Mouse (Mus musculus) midbrain, embryonic 12.5 days (tissue): ENCODE measurements around the gene Grin2a. TPM values are rescaled to one million over a fixed set of nuclear protein-coding genes. Genes with fewer than 3 reads are reported as not detected.
A peak's percentile ranks its signal among the peaks of the same experiment; 100 is the strongest.

Experiments used
- ATAC-seq: fragments of 200-750 bp; cut with Nextera tagmentation; 2 replicates; pipeline ENCODE4 v1.8.0; 2017; ENCODE audit warnings: low read depth, moderate TSS enrichment, moderate library complexity; ENCODE audit not compliant: low FRiP score
- H3K27ac ChIP-seq: fragments of 300-500 bp; sonication (generic); replicated peaks from 2 replicates; pipeline ENCODE4 v1.5.1; 2016; ENCODE audit warnings: mild to moderate bottlenecking
- H3K27me3 ChIP-seq: fragments of 300-500 bp; sonication (generic); 2 replicates; pipeline ENCODE4 v1.6.1; 2016; ENCODE audit warnings: mild to moderate bottlenecking
- H3K36me3 ChIP-seq: fragments of 300-500 bp; sonication (generic); 2 replicates; pipeline ENCODE4 v1.6.1; 2016
- H3K4me1 ChIP-seq: fragments of 300-500 bp; sonication (generic); 2 replicates; pipeline ENCODE4 v1.6.1; 2016
- H3K4me2 ChIP-seq: fragments of 300-500 bp; sonication (generic); replicated peaks from 2 replicates; pipeline ENCODE4 v1.6.1; 2016; ENCODE audit warnings: mild to moderate bottlenecking, moderate library complexity
- H3K4me3 ChIP-seq: fragments of 300-500 bp; sonication (generic); 2 replicates; pipeline ENCODE4 v1.5.1; 2016; ENCODE audit warnings: mild to moderate bottlenecking
- H3K9ac ChIP-seq: fragments of 300-500 bp; sonication (generic); replicated peaks from 2 replicates; pipeline ENCODE4 v1.6.1; 2016; ENCODE audit warnings: mild to moderate bottlenecking, moderate library complexity
- H3K9me3 ChIP-seq: fragments of 300-500 bp; sonication (generic); 2 replicates; pipeline ENCODE4 v1.6.1; 2016; ENCODE audit warnings: mild to moderate bottlenecking
- WGBS: fragments of 180-500 bp; shearing (Covaris S2); methylation state at CpG from one replicate; pipeline ENCODE4 v1.1.7; 2016; 5-methylcytosine and 5-hydroxymethylcytosine counted together
- polyA plus RNA-seq: library from polyadenylated mRNA; unstranded; fragments of >200 nt; fragmentation: Nextera tagmentation; extraction: Ambion mirVana; gene quantifications from 2 replicates; pipeline ENCODE4 v1.2.1, GENCODE M21; 2016

The Grin2a gene
- polyA plus RNA-seq, 1 experiment from 2014 or later, result 2.8 TPM

GRCm38 (mm10) chr16:9995814-9996210, 452 bp upstream of the Grin2a start:
- Histone ChIP-seq H3K4me3 (peak overlapping the region; percentile 44), H3K27ac (no peak overlapping the region), H3K4me2 (peak overlapping the region; percentile 88), H3K27me3 (peaks cover 62% of the 10 kb centered on the region), H3K36me3 (no peaks in the 10 kb centered on the region), H3K9ac (no peak overlapping the region; the same call in 1 of the 2 replicates), H3K4me1 (peaks cover 33% of the 10 kb centered on the region), H3K9me3 (no peaks in the 10 kb centered on the region)
- ATAC-seq, result no peak
- 22% methylated on average over 13 of the region's 13 CpGs for WGBS

- Histone ChIP-seq H3K9ac (peak overlapping the region; percentile 55), H3K4me1 (peaks cover 33% of the 10 kb centered on the region), H3K27ac (no peak overlapping the region)
Observed at GRCm38 (mm10) chr16:9994041-9994950, 1.1 kb downstream of the Grin2a start.

GRCm38 (mm10) chr16:9993255-9994040, 1.9 kb downstream of the Grin2a start:
- Histone ChIP-seq H3K9me3 (no peaks in the 10 kb centered on the region), H3K27me3 (peaks cover 69% of the 10 kb centered on the region), H3K4me2 (peak overlapping the region; percentile 88), H3K9ac (peak overlapping the region; percentile 55), H3K27ac (no peak overlapping the region), H3K4me1 (peaks cover 33% of the 10 kb centered on the region), H3K36me3 (no peaks in the 10 kb centered on the region), H3K4me3 (peak overlapping the region; percentile 44)
- peak; percentile 53 for ATAC-seq
- WGBS, result 2% methylated on average over 39 of the region's 39 CpGs

More at GRCm38 (mm10) chr16:9994041-9994950, 1.1 kb downstream of the Grin2a start:
- peak; percentile 56 for ATAC-seq
- no peaks in the 10 kb centered on the region for H3K9me3 ChIP-seq
- peak overlapping the region; percentile 88 for H3K4me2 ChIP-seq
- WGBS, result under 1% methylated on average over 39 of the region's 51 CpGs
- H3K4me3 ChIP-seq, result peak overlapping the region; percentile 44
- H3K36me3 ChIP-seq, result no peaks in the 10 kb centered on the region
- peaks cover 69% of the 10 kb centered on the region for H3K27me3 ChIP-seq

- H3K9ac ChIP-seq, result no peak overlapping the region
- H3K4me3 ChIP-seq, result peak overlapping the region; percentile 44
- under 1% methylated on average over 16 of the region's 17 CpGs for WGBS
- peaks cover 33% of the 10 kb centered on the region for H3K4me1 ChIP-seq
- no peaks in the 10 kb centered on the region for H3K36me3 ChIP-seq
- peak overlapping the region; percentile 88 for H3K4me2 ChIP-seq
- H3K9me3 ChIP-seq, result no peaks in the 10 kb centered on the region
- H3K27ac ChIP-seq, result no peak overlapping the region
- H3K27me3 ChIP-seq, result peaks cover 69% of the 10 kb centered on the region
- ATAC-seq, result 0 out of 2 replicates have a peak, but pooled peaks have one; percentile 16
Observed at GRCm38 (mm10) chr16:9992773-9993221, 2.6 kb downstream of the Grin2a start.

- peaks cover 33% of the 10 kb centered on the region for H3K4me1 ChIP-seq
- H3K36me3 ChIP-seq, result no peaks in the 10 kb centered on the region
- H3K4me3 ChIP-seq, result peak overlapping the region; percentile 44
- WGBS, result 14% methylated on average over 34 of the region's 34 CpGs
- peak overlapping the region; percentile 88 for H3K4me2 ChIP-seq
- no peak overlapping the region for H3K9ac ChIP-seq
- H3K27me3 ChIP-seq, result peaks cover 69% of the 10 kb centered on the region
- H3K9me3 ChIP-seq, result no peaks in the 10 kb centered on the region
- no peak overlapping the region for H3K27ac ChIP-seq
- ATAC-seq, result no peak
Observed at GRCm38 (mm10) chr16:9992076-9992772, 3.1 kb downstream of the Grin2a start.

- no peak for ATAC-seq
- Histone ChIP-seq H3K4me2 (no peak overlapping the region), H3K27me3 (peaks cover 2% of the 10 kb centered on the region; the same call in 1 of the 2 replicates), H3K4me3 (no peak overlapping the region), H3K36me3 (no peaks in the 10 kb centered on the region), H3K4me1 (no peaks in the 10 kb centered on the region), H3K9ac (no peak overlapping the region), H3K27ac (no peak overlapping the region), H3K9me3 (no peaks in the 10 kb centered on the region)
- 73% methylated on average over 3 of the region's 3 CpGs for WGBS
Observed at GRCm38 (mm10) chr16:9985041-9985440, 10.3 kb downstream of the Grin2a start.

- Histone ChIP-seq H3K4me1 (no peaks in the 10 kb centered on the region), H3K4me3 (no peak overlapping the region), H3K4me2 (no peak overlapping the region), H3K9ac (no peak overlapping the region), H3K27ac (no peak overlapping the region), H3K27me3 (no peaks in the 10 kb centered on the region), H3K36me3 (no peaks in the 10 kb centered on the region), H3K9me3 (no peaks in the 10 kb centered on the region)
- WGBS, result 45% methylated on average over 2 of the region's 2 CpGs
- no peak for ATAC-seq
Observed at GRCm38 (mm10) chr16:9980641-9981040, 14.7 kb downstream of the Grin2a start.

GRCm38 (mm10) chr16:9978173-9978572, 17.2 kb downstream of the Grin2a start:
- Histone ChIP-seq H3K4me2 (no peak overlapping the region), H3K9me3 (no peaks in the 10 kb centered on the region), H3K4me3 (no peak overlapping the region), H3K27me3 (no peaks in the 10 kb centered on the region), H3K9ac (no peak overlapping the region), H3K36me3 (no peaks in the 10 kb centered on the region), H3K27ac (no peak overlapping the region), H3K4me1 (no peaks in the 10 kb centered on the region)
- WGBS, result 79% methylated on average over 2 of the region's 2 CpGs
- ATAC-seq, result no peak

GRCm38 (mm10) chr16:9972705-9973104, 22.7 kb downstream of the Grin2a start:
- Histone ChIP-seq H3K27me3 (no peaks in the 10 kb centered on the region), H3K9ac (no peak overlapping the region), H3K4me2 (no peak overlapping the region), H3K9me3 (no peaks in the 10 kb centered on the region), H3K4me3 (no peak overlapping the region), H3K36me3 (no peaks in the 10 kb centered on the region), H3K27ac (no peak overlapping the region), H3K4me1 (no peaks in the 10 kb centered on the region)
- ATAC-seq, result no peak
- 94% methylated on average over 3 of the region's 3 CpGs for WGBS

- no peak for ATAC-seq
- no peaks in the 10 kb centered on the region for H3K27me3 ChIP-seq
- no peaks in the 10 kb centered on the region for H3K36me3 ChIP-seq
- no peak overlapping the region for H3K27ac ChIP-seq
- no peak overlapping the region for H3K4me3 ChIP-seq
- 83% methylated on average over 6 of the region's 6 CpGs for WGBS
- H3K9ac ChIP-seq, result no peak overlapping the region
- H3K9me3 ChIP-seq, result no peaks in the 10 kb centered on the region
- H3K4me1 ChIP-seq, result no peaks in the 10 kb centered on the region
- no peak overlapping the region for H3K4me2 ChIP-seq
Observed at GRCm38 (mm10) chr16:9964469-9964868, 30.9 kb downstream of the Grin2a start.

- Histone ChIP-seq H3K27me3 (no peaks in the 10 kb centered on the region), H3K36me3 (no peaks in the 10 kb centered on the region), H3K4me1 (no peaks in the 10 kb centered on the region), H3K9me3 (no peaks in the 10 kb centered on the region), H3K27ac (no peak overlapping the region), H3K4me2 (no peak overlapping the region), H3K4me3 (no peak overlapping the region), H3K9ac (no peak overlapping the region)
- WGBS, result 85% methylated on average over 1 of the region's 1 CpGs
- ATAC-seq, result no peak
Observed at GRCm38 (mm10) chr16:9962482-9962881, 32.9 kb downstream of the Grin2a start.
